Mouse (Mus musculus) embryonic facial prominence, embryonic 14.5 days (tissue): ENCODE data around the gene Hoxb13. TPM values are rescaled to one million over a fixed set of nuclear protein-coding genes. Genes with fewer than 3 reads are reported as not detected.
A peak's percentile ranks its signal among the peaks of the same experiment; 100 is the strongest.

Source experiments
- ATAC-seq: fragments of 200-750 bp; cut with Nextera tagmentation; 2 replicates; pipeline ENCODE4 v1.8.0; 2017; ENCODE audit warnings: low read depth, moderate number of reproducible peaks, moderate TSS enrichment
- DNase-seq: peaks from one replicate; pipeline ENCODE4 v3.0.0-alpha.2; 2015; ENCODE audit warnings: low spot score
- H3K27ac ChIP-seq: fragments of 300-500 bp; sonication (generic); replicated peaks from 2 replicates; pipeline ENCODE4 v1.5.1; 2014; ENCODE audit warnings: low read depth, mild to moderate bottlenecking, low read length, moderate library complexity
- H3K27me3 ChIP-seq: fragments of 300-500 bp; sonication (generic); replicated peaks from 2 replicates; pipeline ENCODE4 v1.6.1; 2014; ENCODE audit warnings: low read length; ENCODE audit not compliant: control insufficient read depth, insufficient read depth
- H3K36me3 ChIP-seq: fragments of 300-500 bp; sonication (generic); 2 replicates; pipeline ENCODE4 v1.6.1; 2014; ENCODE audit warnings: low read length, mixed read lengths; ENCODE audit not compliant: control insufficient read depth, insufficient read depth
- H3K4me1 ChIP-seq: fragments of 300-500 bp; sonication (generic); 2 replicates; pipeline ENCODE4 v1.6.1; 2014; ENCODE audit warnings: antibody characterized with exemption, low read length; ENCODE audit not compliant: control insufficient read depth, insufficient read depth
- H3K4me2 ChIP-seq: fragments of 300-500 bp; sonication (generic); 2 replicates; pipeline ENCODE4 v1.6.1; 2014; ENCODE audit warnings: low read depth, mild to moderate bottlenecking, low read length, moderate library complexity, mixed read lengths
- H3K4me3 ChIP-seq: fragments of 300-500 bp; sonication (generic); 2 replicates; pipeline ENCODE4 v1.5.1; 2014; ENCODE audit warnings: low read depth, mild to moderate bottlenecking, low read length
- H3K9ac ChIP-seq: fragments of 300-500 bp; sonication (generic); 2 replicates; pipeline ENCODE4 v1.6.1; 2014; ENCODE audit warnings: low read depth, mild to moderate bottlenecking, low read length, moderate library complexity, mixed read lengths
- H3K9me3 ChIP-seq: fragments of 300-500 bp; sonication (generic); 2 replicates; pipeline ENCODE4 v1.6.1; 2016; ENCODE audit warnings: low read length; ENCODE audit not compliant: control insufficient read depth
- WGBS: fragments of 180-500 bp; shearing (Covaris S2); extraction: QIAGEN DNeasy Blood & Tissue Kit; methylation state at CpG from one replicate; pipeline ENCODE4 v1.1.7; 2014; 5-methylcytosine and 5-hydroxymethylcytosine counted together
- polyA plus RNA-seq: library from polyadenylated mRNA; unstranded; fragments of >200 nt; fragmentation: Nextera tagmentation; extraction: Ambion mirVana; gene quantifications from 2 replicates; pipeline ENCODE4 v1.2.1, GENCODE M21; 2014

Hoxb13 gene
- polyA plus RNA-seq, 1 experiment from 2014 or later, result not detected

- Histone ChIP-seq H3K9me3 (no peaks in the 10 kb centered on the region), H3K27me3 (peaks cover 100% of the 10 kb centered on the region), H3K4me1 (no peaks in the 10 kb centered on the region), H3K9ac (no peak overlapping the region), H3K27ac (no peak overlapping the region), H3K4me2 (no peak overlapping the region), H3K4me3 (no peak overlapping the region), H3K36me3 (no peaks in the 10 kb centered on the region)
- DNase-seq (no peak), ATAC-seq (no peak)
- WGBS, result under 1% methylated on average over 11 of the region's 11 CpGs
Measured at GRCm38 (mm10) chr11:96204351-96204750, 10.2 kb downstream of the Hoxb13 start.

- Histone ChIP-seq H3K9ac (no peak overlapping the region), H3K4me2 (no peak overlapping the region), H3K27ac (no peak overlapping the region), H3K4me1 (no peaks in the 10 kb centered on the region), H3K27me3 (peaks cover 93% of the 10 kb centered on the region), H3K9me3 (no peaks in the 10 kb centered on the region), H3K36me3 (no peaks in the 10 kb centered on the region), H3K4me3 (no peak overlapping the region)
- ATAC-seq (no peak), DNase-seq (no peak)
- 3% methylated on average over 15 of the region's 15 CpGs for WGBS
Measured at GRCm38 (mm10) chr11:96205426-96206131, 11.5 kb downstream of the Hoxb13 start.

- Histone ChIP-seq H3K27ac (no peak overlapping the region), H3K4me1 (no peaks in the 10 kb centered on the region), H3K36me3 (no peaks in the 10 kb centered on the region), H3K4me2 (no peak overlapping the region), H3K4me3 (no peak overlapping the region), H3K27me3 (no peaks in the 10 kb centered on the region; the same call in 1 of the 2 replicates), H3K9ac (no peak overlapping the region), H3K9me3 (peaks cover 7% of the 10 kb centered on the region)
- DNase-seq, result no peak
- ATAC-seq, result no peak
- 45% methylated on average over 2 of the region's 2 CpGs for whole genome bisulfite sequencing
Measured at GRCm38 (mm10) chr11:96223813-96224212, 29.7 kb downstream of the Hoxb13 start.

GRCm38 (mm10) chr11:96227676-96228075, 33.6 kb downstream of the Hoxb13 start:
- no peaks in the 10 kb centered on the region for H3K9me3 ChIP-seq
- 78% methylated on average over 9 of the region's 9 CpGs for WGBS
- H3K9ac ChIP-seq, result no peak overlapping the region
- no peak overlapping the region for H3K4me2 ChIP-seq
- ATAC-seq (no peak), DNase-seq (no peak)
- H3K4me3 ChIP-seq, result no peak overlapping the region
- H3K27me3 ChIP-seq, result peaks cover 8% of the 10 kb centered on the region; the same call in 1 of the 2 replicates
- no peak overlapping the region for H3K27ac ChIP-seq
- H3K4me1 ChIP-seq, result no peaks in the 10 kb centered on the region
- no peaks in the 10 kb centered on the region for H3K36me3 ChIP-seq

- no peaks in the 10 kb centered on the region for H3K36me3 ChIP-seq
- H3K4me3 ChIP-seq, result no peak overlapping the region
- H3K4me2 ChIP-seq, result no peak overlapping the region
- H3K9ac ChIP-seq, result no peak overlapping the region
- no peak for ATAC-seq
- 2% methylated on average over 7 of the region's 12 CpGs for WGBS
- no peaks in the 10 kb centered on the region for H3K9me3 ChIP-seq
- H3K27ac ChIP-seq, result no peak overlapping the region
- H3K4me1 ChIP-seq, result no peaks in the 10 kb centered on the region
- no peak for DNase-seq
- H3K27me3 ChIP-seq, result peaks cover 44% of the 10 kb centered on the region
Measured at GRCm38 (mm10) chr11:96234906-96235305, 40.8 kb downstream of the Hoxb13 start.

GRCm38 (mm10) chr11:96240211-96240610, 46.1 kb downstream of the Hoxb13 start:
- no peak overlapping the region; the same call in 1 of the 2 replicates for H3K9ac ChIP-seq
- 0% methylated on average over 7 of the region's 7 CpGs for WGBS
- peak; percentile 45 for DNase-seq
- no peaks in the 10 kb centered on the region for H3K9me3 ChIP-seq
- no peak for ATAC-seq
- H3K36me3 ChIP-seq, result no peaks in the 10 kb centered on the region
- H3K27ac ChIP-seq, result no peak overlapping the region
- H3K4me2 ChIP-seq, result no peak overlapping the region
- H3K27me3 ChIP-seq, result peaks cover 46% of the 10 kb centered on the region
- no peaks in the 10 kb centered on the region for H3K4me1 ChIP-seq
- H3K4me3 ChIP-seq, result no peak overlapping the region

Other genes with a start within 250 kb of the Hoxb13 start
- gene Igf2bp1, start 188.4 kb upstream of the Hoxb13 start, polyA plus RNA-seq, result 19.9 and 31.4 TPM in 2 replicates
- not detected in 2 replicates for gene Gip, start 169.8 kb upstream of the Hoxb13 start, polyA plus RNA-seq
- 33.4 and 36.6 TPM in 2 replicates for gene Snf8, start 159.4 kb upstream of the Hoxb13 start, polyA plus RNA-seq
- 39.5 and 40.6 TPM in 2 replicates for gene Ube2z, start 128.9 kb upstream of the Hoxb13 start, polyA plus RNA-seq
- 764 and 777 TPM in 2 replicates for gene Atp5g1, start 118.6 kb upstream of the Hoxb13 start, polyA plus RNA-seq
- 0.47 TPM in 1 of 2 replicates, not detected in the other for gene Calcoco2, start 82.4 kb upstream of the Hoxb13 start, polyA plus RNA-seq
- gene Ttll6, start 60.5 kb upstream of the Hoxb13 start, polyA plus RNA-seq, result 0.30 and 0.96 TPM in 2 replicates
- 0.10 TPM in 1 of 2 replicates, not detected in the other for gene Hoxb9, start 77.1 kb downstream of the Hoxb13 start, polyA plus RNA-seq
- gene Hoxb8, start 87.6 kb downstream of the Hoxb13 start, polyA plus RNA-seq, result not detected in 2 replicates
- 0.39 and 0.42 TPM in 2 replicates for gene Hoxb7, start 92.3 kb downstream of the Hoxb13 start, polyA plus RNA-seq
- 0.22 and 0.97 TPM in 2 replicates for gene Hoxb6, start 98.2 kb downstream of the Hoxb13 start, polyA plus RNA-seq
- 1.8 and 2.4 TPM in 2 replicates for gene Hoxb5, start 109.0 kb downstream of the Hoxb13 start, polyA plus RNA-seq
- gene Hoxb4, start 124.0 kb downstream of the Hoxb13 start, polyA plus RNA-seq, result 0.62 and 0.70 TPM in 2 replicates
- 0.81 and 1.1 TPM in 2 replicates for gene Hoxb3, start 129.0 kb downstream of the Hoxb13 start, polyA plus RNA-seq
- 7.5 and 8.9 TPM in 2 replicates for gene Hoxb2, start 156.2 kb downstream of the Hoxb13 start, polyA plus RNA-seq
- 0.13 TPM in 1 of 2 replicates, not detected in the other for gene Hoxb1, start 171.4 kb downstream of the Hoxb13 start, polyA plus RNA-seq